Mouse (Mus musculus) myocyte (in vitro differentiated cells): ENCODE results near the gene Spata31d1d.

Experiments used
- MAX ChIP-seq: IDR thresholded peaks from one replicate; pipeline ENCODE4 v1.6.1; 2011; ENCODE audit warnings: low read depth, mild to moderate bottlenecking, control low read depth
- MYOG ChIP-seq, 3 experiments: IDR thresholded peaks; one replicate each; pipeline ENCODE4 v1.6.1; 2011; ENCODE audit warnings: control low read depth in 2 of 3, low read depth in 2 of 3, mild to moderate bottlenecking in 2 of 3; ENCODE audit not compliant: insufficient read length in 2 of 3, control insufficient read depth in 1 of 3, insufficient read depth in 1 of 3
- POLR2A ChIP-seq: IDR thresholded peaks from one replicate; pipeline ENCODE4 v1.6.1; 2011; ENCODE audit warnings: low read depth, mild to moderate bottlenecking, control low read depth, moderate library complexity; ENCODE audit not compliant: insufficient read length
- POLR2AphosphoS2 ChIP-seq: IDR thresholded peaks from one replicate; pipeline ENCODE4 v1.6.1; 2011; ENCODE audit warnings: low read depth, control low read depth; ENCODE audit not compliant: insufficient read length

GRCm38 (mm10) chr13:59679306-59679705 lies 52.2 kb downstream of the Spata31d1d start:
- no peak for TF ChIP-seq MYOG (IDR thresholded peaks at IDR 0.05; ENCODE audit: control insufficient read depth in 1 of 3, insufficient read depth in 1 of 3, insufficient read length in 2 of 3, low read depth in 2 of 3)
- TF ChIP-seq MAX = no peak
- TF ChIP-seq POLR2AphosphoS2 = no peak
- no peak for TF ChIP-seq POLR2A
